Mouse (Mus musculus) cortical plate, adult 2 months (tissue): Measurements from ENCODE around the gene Masp2. TPM values are rescaled to one million over a fixed set of nuclear protein-coding genes. Genes with fewer than 3 reads are reported as not detected.

Experiments used
- H3K27ac ChIP-seq: fragments of 200-500 bp; 2 replicates; pipeline ENCODE4 v1.5.1; 2012; ENCODE audit warnings: low read length, control low read depth, inconsistent platforms; ENCODE audit not compliant: insufficient read depth
- H3K4me1 ChIP-seq: fragments of 200-500 bp; 2 replicates; pipeline ENCODE4 v1.6.1; 2011; ENCODE audit warnings: low read length; ENCODE audit not compliant: control insufficient read depth, insufficient read depth
- H3K4me3 ChIP-seq: fragments of 200-500 bp; 2 replicates; pipeline ENCODE4 v1.5.1; 2011; ENCODE audit warnings: mild to moderate bottlenecking, low read length, control low read depth; ENCODE audit not compliant: insufficient read depth
- CTCF ChIP-seq: fragments of 200-500 bp; IDR thresholded peaks from 2 replicates; pipeline ENCODE4 v1.5.1; 2011; ENCODE audit warnings: mild to moderate bottlenecking, control low read depth, low read length; ENCODE audit not compliant: insufficient read depth; ENCODE audit errors: extremely low read depth
- POLR2A ChIP-seq: fragments of 200-500 bp; IDR thresholded peaks from 2 replicates; pipeline ENCODE4 v1.6.1; 2011; ENCODE audit warnings: mild to moderate bottlenecking, low read length, control low read depth; ENCODE audit not compliant: insufficient read depth; ENCODE audit errors: extremely low read depth
- polyA plus RNA-seq: library from polyadenylated mRNA; depleted of rRNA; stranded (reverse); fragments of >200 nt; gene quantifications from 2 replicates; pipeline ENCODE4 v1.2.3, GENCODE M21; 2012

Gene Masp2
- polyA plus RNA-seq, 1 experiment = 2.4 TPM

DNA sequence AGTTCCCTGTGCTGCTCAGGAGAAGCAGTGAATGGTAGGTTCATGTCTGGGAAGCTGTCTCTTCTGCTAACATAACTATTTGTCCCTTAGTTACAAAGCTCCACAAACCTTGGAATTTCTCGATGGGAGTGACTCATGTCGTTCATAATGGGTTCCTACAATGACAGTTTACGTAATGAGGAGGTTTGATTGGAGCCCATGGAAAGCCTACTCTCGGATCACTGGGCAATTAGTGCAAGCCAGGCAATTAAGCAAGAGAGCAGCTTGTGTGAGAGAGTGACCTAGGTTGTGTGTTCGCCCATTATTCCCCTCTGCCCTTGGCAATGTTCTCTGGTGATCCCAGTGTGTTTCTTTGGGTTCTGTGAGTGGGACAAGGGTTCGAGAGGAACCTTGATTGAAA is 6.4 kb upstream of the Masp2 start:
- TF ChIP-seq POLR2A (no peak), CTCF (no peak)
- no peak overlapping the region for H3K27ac ChIP-seq
- peaks cover 5% of the 10 kb centered on the region for H3K4me1 ChIP-seq
- H3K4me3 ChIP-seq = no peak overlapping the region

DNA sequence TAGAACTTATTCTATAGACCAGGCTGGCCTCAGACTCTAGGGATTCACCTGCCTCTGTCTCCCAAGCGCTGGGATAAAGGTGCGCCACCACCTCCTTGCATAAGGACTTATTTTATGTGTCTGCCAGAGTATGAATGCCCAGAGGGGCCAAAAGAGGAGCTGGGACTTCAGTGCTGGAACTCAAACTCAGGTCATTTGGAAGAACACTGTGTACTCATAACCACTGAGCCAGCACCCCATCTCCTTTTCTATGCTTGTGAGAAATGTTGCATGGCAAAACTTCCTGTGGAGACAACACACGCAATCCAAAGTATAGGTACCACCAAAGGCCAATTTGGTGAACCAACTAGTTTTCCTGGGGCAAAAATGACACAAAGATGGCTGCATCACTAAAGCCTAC is 5.6 kb upstream of the Masp2 start:
- H3K4me3 ChIP-seq = no peak overlapping the region
- TF ChIP-seq CTCF (no peak), POLR2A (no peak)
- H3K4me1 ChIP-seq = peaks cover 5% of the 10 kb centered on the region
- H3K27ac ChIP-seq = no peak overlapping the region

DNA sequence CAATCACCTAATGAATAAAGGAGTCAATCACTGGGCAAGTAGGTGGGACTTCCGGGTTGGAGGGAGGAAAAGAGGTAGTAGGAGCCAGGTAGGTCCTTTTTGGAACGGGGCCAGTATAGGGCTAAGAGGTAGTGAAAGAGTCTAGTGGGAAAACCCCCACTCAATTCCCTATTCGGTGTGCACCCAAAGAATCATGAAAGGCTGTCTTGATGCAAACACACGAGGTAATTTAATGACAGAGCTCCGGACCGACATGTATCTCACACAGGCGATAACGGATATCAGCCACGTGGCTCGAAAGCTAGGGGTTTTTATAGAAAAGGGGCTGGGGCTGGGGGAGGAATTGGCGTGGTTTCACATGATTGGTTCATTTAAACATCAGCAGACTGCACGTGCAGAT is 3.5 kb upstream of the Masp2 start:
- no peak overlapping the region for H3K4me3 ChIP-seq
- TF ChIP-seq CTCF = no peak
- TF ChIP-seq POLR2A = no peak
- no peak overlapping the region for H3K27ac ChIP-seq
- no peaks in the 10 kb centered on the region; the same call in none of the 2 replicates for H3K4me1 ChIP-seq

- no peak overlapping the region for H3K4me3 ChIP-seq
- no peak for TF ChIP-seq POLR2A
- no peak for TF ChIP-seq CTCF
- peaks cover 1% of the 10 kb centered on the region for H3K4me1 ChIP-seq
- no peak overlapping the region for H3K27ac ChIP-seq
These were observed 2.0 kb upstream of the Masp2 start for GRCm38 (mm10) chr4:148600316-148600715.

DNA sequence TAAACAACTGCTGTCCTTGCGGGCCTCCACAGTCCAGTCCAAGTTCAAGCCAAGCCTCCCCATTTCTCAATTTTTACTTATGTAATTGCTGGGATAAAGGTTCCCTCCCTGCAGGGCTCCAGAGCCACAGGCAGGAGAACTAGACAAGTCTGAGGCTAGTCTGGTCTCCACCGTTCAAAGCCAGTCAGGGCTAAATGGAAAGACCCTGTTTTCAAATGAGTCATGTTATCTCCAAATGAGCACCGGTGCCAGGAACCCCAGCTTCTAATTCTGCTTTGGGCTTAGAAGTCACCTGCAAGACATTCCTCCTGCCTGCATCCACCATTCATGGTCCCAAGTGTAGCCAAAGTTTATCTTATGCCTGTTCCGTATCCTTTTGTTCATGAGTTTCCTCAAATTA is 483 bp upstream of the Masp2 start:
- Histone ChIP-seq H3K4me1 (peaks cover 1% of the 10 kb centered on the region), H3K27ac (no peak overlapping the region), H3K4me3 (no peak overlapping the region)
- TF ChIP-seq CTCF (no peak), POLR2A (no peak)

DNA sequence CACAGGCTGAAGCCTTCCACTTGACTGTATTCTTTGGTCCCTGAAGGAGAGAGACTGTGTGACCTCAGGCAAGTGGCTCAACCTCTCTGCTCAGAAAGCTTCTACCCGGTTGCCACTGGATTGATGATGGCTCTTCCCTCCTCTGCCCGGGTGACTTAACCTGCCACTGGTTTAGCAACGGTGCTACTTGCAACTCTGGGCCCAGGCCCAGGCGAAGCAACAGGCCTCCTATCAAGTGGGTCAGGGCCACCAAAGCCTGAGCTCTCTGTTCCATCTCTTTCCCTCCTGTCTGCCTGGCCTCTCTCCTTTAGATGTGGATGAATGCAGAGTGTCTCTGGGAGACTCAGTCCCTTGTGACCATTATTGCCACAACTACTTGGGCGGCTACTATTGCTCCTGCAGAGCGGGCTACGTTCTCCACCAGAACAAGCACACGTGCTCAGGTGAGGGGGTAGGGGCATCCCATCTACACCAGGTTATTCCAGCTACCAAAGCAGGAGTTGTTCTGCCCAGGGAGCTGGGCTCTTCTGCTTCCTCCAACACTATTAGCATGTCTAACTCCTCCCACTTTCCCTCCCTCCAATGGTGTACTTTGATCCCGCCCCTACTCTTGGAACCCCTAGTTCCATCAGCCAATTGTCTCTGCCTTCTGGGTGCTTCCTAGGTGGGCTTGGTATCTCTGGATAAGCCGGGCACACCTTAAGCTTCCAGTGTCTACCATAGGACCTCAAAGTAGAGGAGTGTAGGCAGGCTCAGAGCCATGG is 1.2 kb downstream of the Masp2 start:
- H3K4me3 ChIP-seq = no peak overlapping the region
- peaks cover 1% of the 10 kb centered on the region for H3K4me1 ChIP-seq
- peak overlapping the region; percentile 24 for H3K27ac ChIP-seq
- TF ChIP-seq POLR2A (no peak), CTCF (no peak)

DNA sequence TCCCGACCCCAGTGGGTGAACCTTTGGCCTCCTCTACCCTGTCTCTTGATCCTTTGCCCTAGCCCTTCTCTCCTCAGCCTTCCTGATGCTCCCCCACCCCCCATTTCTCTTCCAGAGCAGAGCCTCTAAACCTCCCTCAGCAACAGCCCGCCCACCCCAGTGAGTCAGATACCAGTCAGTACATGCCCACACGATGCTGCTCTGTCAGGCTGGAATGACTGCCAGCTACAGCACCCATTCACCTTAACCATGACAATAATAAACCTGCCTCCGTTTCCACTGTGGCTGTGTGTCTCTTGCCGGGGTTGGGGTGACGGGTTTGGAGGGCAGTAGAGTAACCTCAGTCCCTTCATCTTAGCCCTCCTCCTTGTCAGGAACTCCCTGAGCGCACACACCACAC is 1.8 kb downstream of the Masp2 start:
- Histone ChIP-seq H3K27ac (peak overlapping the region; percentile 30), H3K4me1 (peaks cover 1% of the 10 kb centered on the region), H3K4me3 (no peak overlapping the region)
- TF ChIP-seq POLR2A (0 out of 2 replicates have a peak, but pooled peaks have one; percentile 15), CTCF (no peak)

- TF ChIP-seq POLR2A (no peak), CTCF (peak; percentile 56)
- H3K4me3 ChIP-seq = no peak overlapping the region
- peak overlapping the region; percentile 30; the same call in 1 of the 2 replicates for H3K27ac ChIP-seq
- H3K4me1 ChIP-seq = peaks cover 1% of the 10 kb centered on the region
These were observed 2.3 kb downstream of the Masp2 start for GRCm38 (mm10) chr4:148604541-148605165.

DNA sequence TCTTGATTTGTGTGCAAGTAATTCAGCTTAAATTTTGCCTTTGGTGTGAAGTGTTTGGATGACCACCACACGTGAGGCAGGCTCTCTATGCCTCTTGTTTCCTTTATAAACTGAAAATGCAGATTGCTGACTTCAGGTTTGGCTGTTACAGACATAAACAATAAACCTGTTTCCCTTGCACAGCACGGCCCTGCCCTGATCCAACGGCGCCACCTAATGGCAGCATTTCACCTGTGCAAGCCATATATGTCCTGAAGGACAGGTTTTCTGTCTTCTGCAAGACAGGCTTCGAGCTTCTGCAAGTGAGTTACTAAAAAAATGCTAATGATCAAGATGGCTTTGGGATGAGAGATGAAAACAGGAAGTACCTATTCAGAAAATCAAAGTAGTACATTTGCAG is 5.4 kb downstream of the Masp2 start:
- Histone ChIP-seq H3K4me1 (peaks cover 1% of the 10 kb centered on the region), H3K27ac (no peak overlapping the region), H3K4me3 (no peak overlapping the region)
- no peak for TF ChIP-seq POLR2A
- peak; percentile 85 for TF ChIP-seq CTCF

GRCm38 (mm10) chr4:148609805-148610204 is 7.5 kb downstream of the Masp2 start:
- Histone ChIP-seq H3K27ac (no peak overlapping the region), H3K4me1 (no peaks in the 10 kb centered on the region), H3K4me3 (no peak overlapping the region)
- no peak for TF ChIP-seq POLR2A
- TF ChIP-seq CTCF = no peak
